Mouse (Mus musculus) cerebellum, adult 18-20 months (tissue): ENCODE results near the gene Rere.
"Not testable (repeated sequence)": the region's sequence is repeated elsewhere in the genome, so short reads cannot be mapped to it uniquely, and the experiment has no call there.

Experiments used
- DNase-seq, 2 experiments: peaks; one replicate each; pipeline ENCODE4 v3.0.0; 2021

Rere gene

GRCm38 (mm10) chr4:150472751-150473436 lies 191.4 kb downstream of the Rere start:
- no peak for DNase-seq

GRCm38 (mm10) chr4:150473437-150474070 lies 192.1 kb downstream of the Rere start:
- DNase-seq = no peak

- peak in 1 of 2 experiments; percentile 22 for DNase-seq
These were observed 192.6 kb downstream of the Rere start for GRCm38 (mm10) chr4:150474086-150474485.

GRCm38 (mm10) chr4:150476258-150476657 lies 194.8 kb downstream of the Rere start:
- DNase-seq = no peak

- DNase-seq = no peak
These were observed 196.6 kb downstream of the Rere start for GRCm38 (mm10) chr4:150478006-150478405.

- not testable (repeated sequence) for DNase-seq
These were observed 201.6 kb downstream of the Rere start for GRCm38 (mm10) chr4:150483081-150483480.

- no peak for DNase-seq
These were observed 204.7 kb downstream of the Rere start for GRCm38 (mm10) chr4:150486097-150486496.

- no peak for DNase-seq
These were observed 205.7 kb downstream of the Rere start for GRCm38 (mm10) chr4:150487109-150487508.

- peak; percentile 74 to 84 for DNase-seq
These were observed 206.8 kb downstream of the Rere start for GRCm38 (mm10) chr4:150488096-150488748.

GRCm38 (mm10) chr4:150488767-150489166 lies 207.3 kb downstream of the Rere start:
- peak in 1 of 2 experiments; percentile 42 for DNase-seq

GRCm38 (mm10) chr4:150490050-150490449 lies 208.6 kb downstream of the Rere start:
- DNase-seq = peak; percentile 44 to 48

- DNase-seq = no peak
These were observed 210.3 kb downstream of the Rere start for GRCm38 (mm10) chr4:150491710-150492109.

GRCm38 (mm10) chr4:150493258-150493937 lies 212.0 kb downstream of the Rere start:
- DNase-seq = no peak

- DNase-seq = not testable (repeated sequence)
These were observed 212.5 kb downstream of the Rere start for GRCm38 (mm10) chr4:150493938-150494330.

GRCm38 (mm10) chr4:150495568-150495967 lies 214.1 kb downstream of the Rere start:
- DNase-seq = no peak

- DNase-seq = no peak
These were observed 223.0 kb downstream of the Rere start for GRCm38 (mm10) chr4:150504304-150505021.

GRCm38 (mm10) chr4:150509026-150509712 lies 227.7 kb downstream of the Rere start:
- DNase-seq = no peak

GRCm38 (mm10) chr4:150510036-150510435 lies 228.6 kb downstream of the Rere start:
- DNase-seq = no peak

- not testable (repeated sequence) for DNase-seq
These were observed 231.9 kb downstream of the Rere start for GRCm38 (mm10) chr4:150513387-150513786.

- DNase-seq = no peak
These were observed 234.8 kb downstream of the Rere start for GRCm38 (mm10) chr4:150516201-150516600.

- DNase-seq = no peak
These were observed 235.9 kb downstream of the Rere start for GRCm38 (mm10) chr4:150517381-150517780.

GRCm38 (mm10) chr4:150518826-150519225 lies 237.4 kb downstream of the Rere start:
- no peak for DNase-seq
